Mouse (Mus musculus) stomach, postnatal 0 days (tissue): ENCODE data around the gene Tfdp1. TPM values are rescaled to one million over a fixed set of nuclear protein-coding genes. Genes with fewer than 3 reads are reported as not detected.

ENCODE experiments used
- ATAC-seq: fragments of 200-750 bp; cut with Nextera tagmentation; 2 replicates; pipeline ENCODE4 v1.8.0; 2017; ENCODE audit not compliant: low FRiP score, low TSS enrichment
- DNase-seq: peaks from one replicate; pipeline ENCODE4 v3.0.0-alpha.2; 2016; ENCODE audit warnings: low spot score
- H3K27ac ChIP-seq: fragments of 300-500 bp; sonication (generic); replicated peaks from 2 replicates; pipeline ENCODE4 v1.5.1; 2014; ENCODE audit warnings: mild to moderate bottlenecking, control low read depth
- H3K27me3 ChIP-seq: fragments of 300-500 bp; sonication (generic); 2 replicates; pipeline ENCODE4 v1.6.1; 2014; ENCODE audit warnings: low read length; ENCODE audit not compliant: control insufficient read depth, insufficient read depth
- H3K36me3 ChIP-seq: fragments of 300-500 bp; sonication (generic); 2 replicates; pipeline ENCODE4 v1.6.1; 2014; ENCODE audit warnings: low read length, mixed read lengths; ENCODE audit not compliant: control insufficient read depth, insufficient read depth
- H3K4me1 ChIP-seq: fragments of 300-500 bp; sonication (generic); replicated peaks from 2 replicates; pipeline ENCODE4 v1.6.1; 2014; ENCODE audit warnings: antibody characterized with exemption; ENCODE audit not compliant: control insufficient read depth, insufficient read depth
- H3K4me2 ChIP-seq: fragments of 300-500 bp; sonication (generic); replicated peaks from 2 replicates; pipeline ENCODE4 v1.6.1; 2014; ENCODE audit warnings: low read depth, mild to moderate bottlenecking, control low read depth, moderate library complexity
- H3K4me3 ChIP-seq: fragments of 300-500 bp; sonication (generic); 2 replicates; pipeline ENCODE4 v1.5.1; 2014; ENCODE audit warnings: low read depth, low read length, control low read depth
- H3K9ac ChIP-seq: fragments of 300-500 bp; sonication (generic); 2 replicates; pipeline ENCODE4 v1.6.1; 2014; ENCODE audit warnings: mild to moderate bottlenecking, low read length, control low read depth, mixed read lengths
- H3K9me3 ChIP-seq: fragments of 300-500 bp; sonication (generic); 2 replicates; pipeline ENCODE4 v1.6.1; 2016; ENCODE audit warnings: low read length; ENCODE audit not compliant: control insufficient read depth
- CTCF ChIP-seq: IDR thresholded peaks from 2 replicates; pipeline ENCODE4 v1.5.1; 2016; ENCODE audit warnings: antibody characterized with exemption, low read depth, mild to moderate bottlenecking, moderate library complexity
- EP300 ChIP-seq: optimal IDR thresholded peaks from 2 replicates; pipeline ENCODE3; 2016; ENCODE audit warnings: antibody characterized with exemption
- WGBS: fragments of 180-500 bp; shearing (Covaris S2); extraction: QIAGEN DNeasy Blood & Tissue Kit; methylation state at CpG from one replicate; pipeline ENCODE4 v1.1.7; 2014; 5-methylcytosine and 5-hydroxymethylcytosine counted together
- polyA plus RNA-seq: library from polyadenylated mRNA; unstranded; fragments of >200 nt; fragmentation: Nextera tagmentation; extraction: Ambion mirVana; gene quantifications from 2 replicates; pipeline ENCODE4 v1.2.1, GENCODE M21; 2015

The Tfdp1 gene
- polyA plus RNA-seq, 1 experiment from 2014 or later, result 69.3 TPM

- 78% methylated on average over 7 of the region's 7 CpGs for WGBS
- no peaks in the 10 kb centered on the region for H3K27me3 ChIP-seq
- H3K4me2 ChIP-seq, result no peak overlapping the region
- no peaks in the 10 kb centered on the region for H3K9me3 ChIP-seq
- H3K36me3 ChIP-seq, result no peaks in the 10 kb centered on the region
- no peak overlapping the region for H3K4me3 ChIP-seq
- no peaks in the 10 kb centered on the region for H3K4me1 ChIP-seq
- DNase-seq (peak; percentile 46), ATAC-seq (peak; percentile 79)
- TF ChIP-seq EP300 (no peak), CTCF (no peak)
- no peak overlapping the region for H3K27ac ChIP-seq
- H3K9ac ChIP-seq, result no peak overlapping the region
These were observed 55.3 kb downstream of the Tfdp1 start for GRCm38 (mm10) chr8:13393869-13394268.

GRCm38 (mm10) chr8:13396725-13397124 is 58.2 kb downstream of the Tfdp1 start, which contains the start of gene Atp4b:
Gene Atp4b (minus strand): TSS chr8:13396825.
- Histone ChIP-seq H3K4me1 (no peaks in the 10 kb centered on the region), H3K27me3 (no peaks in the 10 kb centered on the region), H3K4me3 (no peak within 1 kb of the TSS), H3K9me3 (no peaks in the 10 kb centered on the region), H3K27ac (no peak within 1 kb of the TSS), H3K4me2 (no peak within 1 kb of the TSS), H3K9ac (no peak within 1 kb of the TSS), H3K36me3 (no peaks in the 10 kb centered on the region)
- TF ChIP-seq CTCF (no peak), EP300 (no peak)
- DNase-seq (no peak), ATAC-seq (peak; percentile 62)
- WGBS, result 65% methylated on average over 5 of the region's 5 CpGs

GRCm38 (mm10) chr8:13403517-13403916 is 65.0 kb downstream of the Tfdp1 start:
- WGBS, result 49% methylated on average over 6 of the region's 6 CpGs
- Histone ChIP-seq H3K9me3 (no peaks in the 10 kb centered on the region), H3K9ac (no peak overlapping the region), H3K27me3 (no peaks in the 10 kb centered on the region), H3K4me2 (no peak overlapping the region), H3K36me3 (no peaks in the 10 kb centered on the region), H3K27ac (no peak overlapping the region), H3K4me3 (no peak overlapping the region), H3K4me1 (no peaks in the 10 kb centered on the region)
- TF ChIP-seq CTCF (no peak), EP300 (no peak)
- no peak for DNase-seq
- peak; percentile 49; the same call in 1 of the 2 replicates for ATAC-seq

- DNase-seq (no peak), ATAC-seq (no peak)
- TF ChIP-seq CTCF (no peak), EP300 (no peak)
- Histone ChIP-seq H3K27ac (no peak within 1 kb of the TSS), H3K4me1 (no peaks in the 10 kb centered on the region), H3K36me3 (no peaks in the 10 kb centered on the region), H3K27me3 (no peaks in the 10 kb centered on the region), H3K4me2 (no peak within 1 kb of the TSS), H3K9me3 (no peaks in the 10 kb centered on the region), H3K9ac (no peak within 1 kb of the TSS), H3K4me3 (no peak within 1 kb of the TSS)
- WGBS, result 84% methylated on average over 5 of the region's 5 CpGs
These were observed 66.1 kb downstream of the Tfdp1 start, which contains the start of gene Grk1 for GRCm38 (mm10) chr8:13404666-13405131. Gene Grk1 (plus strand): TSS chr8:13405081.

GRCm38 (mm10) chr8:13406011-13406410 is 67.5 kb downstream of the Tfdp1 start:
- DNase-seq (no peak), ATAC-seq (no peak)
- Histone ChIP-seq H3K4me3 (no peak overlapping the region), H3K27ac (no peak overlapping the region), H3K9ac (no peak overlapping the region), H3K9me3 (no peaks in the 10 kb centered on the region), H3K4me1 (no peaks in the 10 kb centered on the region), H3K27me3 (no peaks in the 10 kb centered on the region), H3K36me3 (no peaks in the 10 kb centered on the region), H3K4me2 (no peak overlapping the region)
- WGBS, result 86% methylated on average over 5 of the region's 5 CpGs
- TF ChIP-seq CTCF (no peak), EP300 (no peak)

- no peaks in the 10 kb centered on the region for H3K27me3 ChIP-seq
- H3K4me1 ChIP-seq, result no peaks in the 10 kb centered on the region
- ATAC-seq (peak; percentile 63; the same call in 1 of the 2 replicates), DNase-seq (peak; percentile 71)
- H3K27ac ChIP-seq, result no peak overlapping the region
- H3K36me3 ChIP-seq, result no peaks in the 10 kb centered on the region
- WGBS, result 20% methylated on average over 6 of the region's 6 CpGs
- no peak overlapping the region for H3K4me3 ChIP-seq
- H3K9ac ChIP-seq, result no peak overlapping the region
- no peak for TF ChIP-seq EP300
- peak; percentile 86 for TF ChIP-seq CTCF
- H3K4me2 ChIP-seq, result no peak overlapping the region
- H3K9me3 ChIP-seq, result no peaks in the 10 kb centered on the region
These were observed 73.0 kb downstream of the Tfdp1 start for GRCm38 (mm10) chr8:13411597-13411996.
